Mouse (Mus musculus): ENCODE measurements around the gene Sidt1. TPM values are rescaled to one million over a fixed set of nuclear protein-coding genes. Genes with fewer than 3 reads are reported as not detected.
"Not testable (repeated sequence)": the region's sequence is repeated elsewhere in the genome, so short reads cannot be mapped to it uniquely, and the experiment has no call there.

The Sidt1 gene
- polyA plus RNA-seq, 1 experiment from 2014 or later: 0.05 TPM

DNA sequence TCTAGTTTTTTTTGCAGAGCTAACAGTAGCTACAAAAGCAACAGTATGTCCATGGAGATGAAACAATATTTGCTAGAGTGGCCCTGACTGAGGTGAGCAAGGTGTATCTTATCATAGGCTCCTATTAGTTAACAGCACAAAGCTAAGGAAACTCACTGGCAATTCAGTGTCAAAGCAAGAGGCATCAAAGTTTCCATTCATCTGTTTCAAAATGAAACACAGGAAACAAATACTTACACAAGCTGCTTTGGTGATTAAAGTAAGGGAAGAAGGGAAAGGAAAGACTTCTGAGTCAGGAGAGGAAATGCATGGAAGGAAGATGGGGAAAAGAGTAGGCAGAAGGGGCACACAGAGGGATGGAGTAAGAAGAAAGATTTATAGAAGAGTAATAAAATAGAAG is 39.0 kb downstream of the Sidt1 start:
- Histone ChIP-seq H3K27ac (replicated peaks) (no peak overlapping the region), H3K4me3 (no peak overlapping the region), H3K36me3 (no peaks in the 10 kb centered on the region), H3K27me3 (ENCODE audit: low read depth, poor library complexity, severe bottlenecking) (no peaks in the 10 kb centered on the region), H3K4me1 (no peaks in the 10 kb centered on the region), H3K9me3 (replicated peaks) (no peaks in the 10 kb centered on the region)
- no peak for DNase-seq (ENCODE audit: low spot score)

DNA sequence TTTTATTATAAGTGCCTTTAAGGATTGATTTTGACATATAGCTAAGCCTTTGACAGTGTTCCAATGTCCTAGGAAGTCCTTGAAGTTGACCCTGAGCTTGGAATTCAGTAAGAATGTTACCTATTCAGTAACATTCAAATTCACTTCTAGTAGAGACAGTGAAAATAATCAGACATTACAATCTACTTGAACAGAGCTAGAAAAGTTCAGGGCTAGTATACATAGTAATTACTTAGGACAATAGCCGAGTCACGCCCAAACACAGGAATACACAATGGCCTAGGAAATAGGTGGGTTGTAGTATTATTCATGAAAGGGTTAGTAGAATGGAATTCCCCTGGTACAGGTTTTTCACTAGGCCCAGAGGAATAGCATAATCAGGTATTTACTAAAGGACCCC is 40.3 kb downstream of the Sidt1 start:
- not testable (repeated sequence) for H3K4me3 ChIP-seq; H3K27ac ChIP-seq (replicated peaks); DNase-seq (ENCODE audit: low spot score); H3K36me3 ChIP-seq; H3K4me1 ChIP-seq; H3K9me3 ChIP-seq (replicated peaks); H3K27me3 ChIP-seq (ENCODE audit: low read depth, poor library complexity, severe bottlenecking)
- 94% methylated on average over 2 of the region's 2 CpGs for WGBS

DNA sequence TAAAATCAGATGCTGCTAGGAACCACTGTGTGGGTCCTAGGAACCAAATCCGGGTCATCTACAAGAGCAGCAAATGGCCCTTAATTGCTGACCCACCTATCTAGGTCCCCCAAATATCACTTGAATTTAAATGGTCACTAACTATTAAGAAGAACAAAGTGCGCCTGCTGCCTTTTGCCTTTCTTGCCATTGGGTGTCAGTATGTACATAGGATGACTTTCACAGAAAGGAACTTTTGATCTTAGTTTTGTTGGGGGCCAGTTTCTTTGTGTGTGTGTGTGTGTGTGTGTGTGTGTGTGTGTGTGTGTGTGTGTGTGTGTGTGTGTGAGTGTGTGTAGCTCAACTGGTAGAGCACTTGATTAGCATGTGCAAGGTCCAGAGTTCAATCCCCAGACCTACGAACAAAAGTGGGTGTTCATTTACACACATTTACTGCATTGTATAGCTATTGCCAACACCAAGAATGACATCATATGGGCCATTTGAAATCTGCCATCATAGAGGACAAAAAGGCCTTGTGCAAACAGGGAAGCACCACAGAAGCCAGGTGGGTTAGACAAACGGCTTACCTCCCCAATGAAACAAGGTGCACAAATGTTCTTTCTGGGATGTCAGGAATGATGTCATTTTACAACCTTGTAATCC is 43.9 kb downstream of the Sidt1 start:
- 85% methylated on average over 4 of the region's 4 CpGs for WGBS
- Histone ChIP-seq H3K4me3 (no peak overlapping the region), H3K27me3 (ENCODE audit: low read depth, poor library complexity, severe bottlenecking) (no peaks in the 10 kb centered on the region), H3K36me3 (no peaks in the 10 kb centered on the region), H3K9me3 (replicated peaks) (no peaks in the 10 kb centered on the region), H3K4me1 (no peaks in the 10 kb centered on the region), H3K27ac (replicated peaks) (no peak overlapping the region)
- DNase-seq (ENCODE audit: low spot score): no peak

DNA sequence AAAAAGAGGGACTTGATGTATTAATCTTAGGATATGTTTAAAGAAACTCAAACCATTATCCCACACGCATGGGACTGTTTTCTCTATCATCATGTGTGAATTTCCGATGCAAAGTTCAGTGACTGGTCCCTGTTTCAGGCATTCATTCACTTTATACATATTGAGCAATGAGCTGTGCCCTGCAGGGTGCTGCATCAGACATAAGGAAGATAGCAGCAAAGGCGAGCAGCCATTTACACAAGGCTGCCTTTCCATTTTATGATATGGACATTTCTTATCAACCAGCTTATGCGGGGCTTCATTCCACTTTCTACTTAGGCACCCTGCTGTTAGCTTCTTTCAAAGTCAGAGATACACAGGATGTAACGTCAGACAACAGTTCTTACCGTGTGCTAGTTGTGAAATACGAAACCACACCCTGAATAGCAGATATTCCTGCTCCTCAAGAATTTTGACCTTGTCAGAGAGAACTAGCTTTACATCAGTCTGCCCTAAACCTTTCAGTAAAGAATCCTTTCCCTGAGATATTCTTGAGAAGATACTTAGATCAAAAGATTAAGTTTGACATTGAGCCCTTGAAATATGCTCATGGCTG is 45.5 kb downstream of the Sidt1 start:
- H3K4me1 ChIP-seq: no peaks in the 10 kb centered on the region
- 77% methylated on average over 7 of the region's 7 CpGs for WGBS
- no peaks in the 10 kb centered on the region for H3K9me3 ChIP-seq (replicated peaks)
- no peaks in the 10 kb centered on the region for H3K27me3 ChIP-seq (ENCODE audit: low read depth, poor library complexity, severe bottlenecking)
- no peak overlapping the region for H3K4me3 ChIP-seq
- no peak overlapping the region for H3K27ac ChIP-seq (replicated peaks)
- no peaks in the 10 kb centered on the region for H3K36me3 ChIP-seq
- no peak for DNase-seq (ENCODE audit: low spot score)

DNA sequence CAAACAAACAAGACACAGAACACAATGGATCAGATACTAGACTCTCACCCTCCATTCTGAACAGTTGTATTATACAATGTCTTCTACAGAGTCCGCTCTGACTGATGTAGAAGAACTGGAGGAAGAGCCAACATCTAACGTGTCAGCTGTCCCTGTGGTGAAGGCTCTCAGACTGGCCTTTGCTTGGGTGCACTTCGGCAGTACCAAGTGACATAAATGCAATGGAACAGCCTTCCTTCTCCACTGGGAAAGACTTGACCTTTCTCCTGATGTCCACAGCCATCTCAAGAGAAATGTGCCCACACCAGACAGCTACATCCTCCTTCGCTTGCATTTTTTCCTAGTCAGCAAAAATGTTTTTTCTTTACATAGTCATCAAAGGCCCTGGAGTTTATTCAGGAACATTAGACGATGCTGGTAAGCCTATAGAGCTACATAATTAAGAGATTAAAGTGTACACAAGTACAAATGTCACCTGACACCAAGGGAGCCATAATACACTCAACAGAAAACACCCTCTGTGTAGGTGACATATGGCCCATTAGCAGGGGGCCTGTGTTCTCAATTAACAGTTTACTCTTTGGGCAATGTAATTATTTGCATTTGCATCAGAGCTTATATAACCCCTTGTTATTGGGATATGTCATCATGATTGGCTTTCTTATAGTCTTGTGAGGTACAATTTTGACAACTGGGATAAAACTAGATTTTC is 50.2 kb downstream of the Sidt1 start:
- 85% methylated on average over 5 of the region's 5 CpGs for WGBS

DNA sequence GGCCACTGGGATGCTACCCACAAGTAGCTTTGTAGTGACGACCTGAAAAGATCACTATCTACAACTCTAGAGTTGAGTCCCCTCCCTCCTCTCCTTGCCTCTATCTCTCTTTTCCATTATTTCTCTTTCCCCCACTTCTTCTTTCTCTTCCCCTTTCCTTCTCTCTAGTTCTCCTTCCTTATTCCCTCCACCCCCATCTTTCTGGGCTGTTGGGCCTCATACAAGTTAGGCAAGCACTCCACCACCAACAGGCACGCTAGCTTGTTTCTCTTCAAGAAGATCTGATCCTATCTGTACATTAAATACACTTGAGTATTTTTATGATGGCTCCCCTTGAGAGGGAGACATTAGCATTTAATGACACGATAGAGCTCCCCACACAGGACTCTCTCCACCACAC is 51.0 kb downstream of the Sidt1 start:
- WGBS: 80% methylated on average over 3 of the region's 3 CpGs
- no peak for DNase-seq (ENCODE audit: low spot score)
- Histone ChIP-seq H3K27me3 (ENCODE audit: low read depth, poor library complexity, severe bottlenecking) (no peaks in the 10 kb centered on the region), H3K27ac (replicated peaks) (no peak overlapping the region), H3K4me1 (no peaks in the 10 kb centered on the region), H3K36me3 (no peaks in the 10 kb centered on the region), H3K9me3 (replicated peaks) (no peaks in the 10 kb centered on the region), H3K4me3 (no peak overlapping the region)

More for the DNA sequence above, 50.2 kb downstream of the Sidt1 start:
- Histone ChIP-seq H3K4me3 (no peak overlapping the region), H3K9me3 (replicated peaks) (no peaks in the 10 kb centered on the region), H3K36me3 (no peaks in the 10 kb centered on the region), H3K27ac (replicated peaks) (no peak overlapping the region), H3K27me3 (ENCODE audit: low read depth, poor library complexity, severe bottlenecking) (no peaks in the 10 kb centered on the region), H3K4me1 (no peaks in the 10 kb centered on the region)
- no peak for DNase-seq (ENCODE audit: low spot score)

DNA sequence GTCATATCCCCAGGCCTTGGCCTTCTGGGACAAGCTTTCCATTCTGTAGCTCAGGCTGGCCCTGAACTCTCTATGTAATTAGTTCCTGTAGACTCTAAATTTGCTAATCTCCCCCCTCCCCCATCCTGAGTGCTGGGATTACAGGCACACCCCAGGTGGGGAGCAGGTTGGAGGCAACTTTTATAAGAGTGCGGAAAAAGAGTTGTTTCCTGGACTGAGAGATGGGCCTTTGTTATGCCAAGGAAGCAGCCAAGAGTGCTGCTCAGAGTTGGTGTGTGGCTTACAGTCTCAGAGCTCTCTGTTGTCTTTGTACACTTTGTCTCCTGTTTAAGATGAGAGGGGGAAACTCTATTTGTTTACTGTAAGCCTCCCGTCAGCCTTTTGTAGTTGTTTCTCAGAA is 52.2 kb downstream of the Sidt1 start:
- DNase-seq (ENCODE audit: low spot score): no peak
- H3K9me3 ChIP-seq (replicated peaks): no peaks in the 10 kb centered on the region
- 47% methylated on average over 2 of the region's 2 CpGs for WGBS

DNA sequence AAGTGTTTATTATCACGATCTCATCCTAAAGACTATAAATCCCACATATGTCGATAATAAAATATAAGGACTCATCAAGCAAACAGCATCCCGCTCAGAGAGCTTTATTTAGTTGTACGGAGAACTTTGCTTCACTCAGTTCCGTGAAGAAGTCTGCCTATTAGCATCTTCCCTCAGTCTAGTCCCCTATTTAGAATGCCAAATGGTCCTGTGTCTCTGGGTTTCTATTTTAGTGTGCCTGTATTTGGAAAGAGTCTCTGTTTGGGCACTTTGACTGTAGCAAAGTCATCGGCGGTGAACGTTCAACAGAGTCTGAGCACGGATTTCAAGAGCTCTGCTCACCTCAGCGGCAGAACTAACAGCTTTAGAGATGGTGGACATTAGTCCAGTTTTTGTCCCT is 55.8 kb downstream of the Sidt1 start:
- Histone ChIP-seq H3K27ac (replicated peaks) (no peak overlapping the region), H3K4me1 (no peaks in the 10 kb centered on the region), H3K9me3 (replicated peaks) (no peaks in the 10 kb centered on the region), H3K36me3 (no peaks in the 10 kb centered on the region), H3K4me3 (no peak overlapping the region), H3K27me3 (ENCODE audit: low read depth, poor library complexity, severe bottlenecking) (no peaks in the 10 kb centered on the region)
- DNase-seq (ENCODE audit: low spot score): no peak
- 96% methylated on average over 10 of the region's 10 CpGs for WGBS

More for the DNA sequence above, 52.2 kb downstream of the Sidt1 start:
- Histone ChIP-seq H3K4me1 (no peaks in the 10 kb centered on the region), H3K36me3 (no peaks in the 10 kb centered on the region), H3K27ac (replicated peaks) (no peak overlapping the region), H3K4me3 (no peak overlapping the region), H3K27me3 (ENCODE audit: low read depth, poor library complexity, severe bottlenecking) (no peaks in the 10 kb centered on the region)

DNA sequence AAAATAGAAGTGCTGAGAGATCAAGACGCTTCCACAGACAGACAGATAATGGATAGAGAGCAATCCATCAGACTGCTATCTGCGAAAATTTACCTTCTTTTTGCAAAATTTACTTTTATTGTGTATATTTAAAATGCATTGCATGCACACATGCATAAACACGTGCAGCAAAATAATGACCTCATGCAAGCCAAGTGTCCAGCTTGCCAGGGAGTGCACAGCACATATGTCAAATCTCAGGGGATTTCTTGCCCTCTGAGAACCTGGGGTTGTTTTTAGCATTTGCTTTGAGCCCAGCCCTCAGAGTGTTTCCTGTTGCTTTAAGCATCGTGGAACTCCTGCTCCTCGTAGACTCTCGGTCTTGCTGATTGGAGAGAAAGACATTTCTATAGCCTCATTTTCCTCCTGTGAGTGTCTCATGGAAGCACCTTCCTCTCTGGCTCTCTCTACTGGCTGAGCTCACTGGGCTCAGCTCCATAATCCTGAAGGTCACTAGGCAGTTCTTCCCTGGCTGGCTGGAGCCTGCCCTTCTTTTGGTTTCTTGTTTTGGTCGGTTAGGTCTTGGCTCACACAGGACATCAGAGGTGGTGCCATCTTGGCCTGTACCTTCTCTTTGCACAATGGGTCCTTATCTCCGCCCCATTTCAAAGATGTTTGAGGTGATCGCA is 61.5 kb downstream of the Sidt1 start:
- no peak for DNase-seq (ENCODE audit: low spot score)
- 89% methylated on average over 9 of the region's 9 CpGs for WGBS
- no peak overlapping the region for H3K4me3 ChIP-seq
- no peaks in the 10 kb centered on the region for H3K9me3 ChIP-seq (replicated peaks)
- no peaks in the 10 kb centered on the region for H3K27me3 ChIP-seq (ENCODE audit: low read depth, poor library complexity, severe bottlenecking)
- H3K4me1 ChIP-seq: no peaks in the 10 kb centered on the region
- no peak overlapping the region for H3K27ac ChIP-seq (replicated peaks)
- no peaks in the 10 kb centered on the region for H3K36me3 ChIP-seq

DNA sequence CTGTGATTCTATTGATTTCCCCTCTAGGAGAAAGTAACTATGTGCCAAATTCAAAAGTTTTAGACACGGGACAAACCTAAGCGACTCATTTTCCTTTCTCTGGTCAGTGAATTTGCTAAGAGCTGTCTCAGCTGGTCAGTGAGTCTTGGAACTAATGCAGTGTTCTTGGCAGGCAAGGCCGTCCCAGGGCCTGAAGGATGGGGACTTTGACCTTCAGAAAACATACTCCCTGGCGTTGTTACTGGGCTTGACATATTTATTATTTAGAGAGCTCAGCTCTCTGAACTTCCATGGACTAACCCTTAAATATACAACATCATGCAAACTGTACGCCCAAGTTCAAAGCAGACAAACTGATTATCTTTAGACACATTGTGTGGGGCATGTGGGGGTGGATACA is 62.4 kb downstream of the Sidt1 start:
- H3K36me3 ChIP-seq: no peaks in the 10 kb centered on the region
- no peak overlapping the region for H3K4me3 ChIP-seq
- DNase-seq (ENCODE audit: low spot score): no peak
- H3K9me3 ChIP-seq (replicated peaks): no peaks in the 10 kb centered on the region
- WGBS: 84% methylated on average over 5 of the region's 5 CpGs
- no peaks in the 10 kb centered on the region for H3K27me3 ChIP-seq (ENCODE audit: low read depth, poor library complexity, severe bottlenecking)
- no peak overlapping the region for H3K27ac ChIP-seq (replicated peaks)
- no peaks in the 10 kb centered on the region for H3K4me1 ChIP-seq

DNA sequence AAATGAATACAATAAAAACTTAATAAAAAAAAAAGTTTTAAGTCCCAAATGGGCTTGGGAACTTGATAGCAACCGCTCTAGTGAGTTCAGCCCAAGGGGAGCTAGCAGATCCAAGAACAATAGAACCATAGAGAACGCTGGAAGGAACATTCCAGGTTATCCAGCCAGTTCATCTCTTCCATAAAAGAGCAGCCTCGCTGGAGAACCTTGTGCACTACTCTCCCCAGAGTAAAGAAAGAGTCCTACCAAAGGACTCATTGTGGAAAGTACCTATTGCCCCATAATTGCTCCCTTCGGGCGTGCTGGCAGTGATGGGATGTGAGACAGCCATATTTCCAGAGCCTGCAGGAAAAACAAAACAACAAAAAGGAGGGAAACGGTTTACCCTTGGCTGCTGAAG is 63.4 kb downstream of the Sidt1 start:
- no peak overlapping the region for H3K27ac ChIP-seq (replicated peaks)
- no peak for DNase-seq (ENCODE audit: low spot score)
- H3K4me1 ChIP-seq: no peaks in the 10 kb centered on the region
- no peaks in the 10 kb centered on the region for H3K27me3 ChIP-seq (ENCODE audit: low read depth, poor library complexity, severe bottlenecking)
- no peaks in the 10 kb centered on the region for H3K36me3 ChIP-seq
- no peaks in the 10 kb centered on the region for H3K9me3 ChIP-seq (replicated peaks)
- H3K4me3 ChIP-seq: no peak overlapping the region
- 85% methylated on average over 6 of the region's 6 CpGs for WGBS

DNA sequence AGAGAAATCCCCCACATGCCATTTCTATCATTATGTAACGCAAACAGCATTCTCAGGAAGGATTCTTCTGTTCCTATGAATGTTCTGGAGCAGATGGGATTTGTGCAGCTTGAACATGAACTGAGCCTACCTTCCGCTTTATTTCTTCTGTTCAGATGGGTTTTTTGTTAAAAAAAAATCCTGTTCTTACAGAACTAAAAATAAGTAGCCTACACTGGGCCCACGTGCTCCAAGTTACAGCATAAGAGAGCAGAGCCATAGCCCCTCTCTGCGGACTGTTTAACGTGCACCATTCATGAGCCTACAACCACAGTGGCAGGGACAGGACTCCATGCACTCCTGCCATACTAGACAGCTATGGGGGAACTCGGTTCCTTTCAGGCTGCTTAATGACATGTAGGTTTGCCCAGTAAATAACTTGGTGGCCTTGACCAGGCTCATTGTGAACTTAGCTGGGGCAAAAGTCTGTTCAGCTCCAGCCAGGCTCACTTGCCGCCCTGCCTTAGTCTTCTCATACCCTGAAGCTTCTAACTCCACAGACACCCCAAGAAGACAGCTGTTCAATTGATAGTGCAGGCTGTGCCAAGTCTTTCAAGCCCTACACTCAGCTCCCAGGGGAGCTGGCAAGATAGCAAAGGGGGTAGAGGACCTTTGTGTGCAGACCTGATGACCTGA is 64.3 kb downstream of the Sidt1 start:
- Histone ChIP-seq H3K4me3 (no peak overlapping the region), H3K4me1 (no peaks in the 10 kb centered on the region), H3K36me3 (no peaks in the 10 kb centered on the region), H3K27me3 (ENCODE audit: low read depth, poor library complexity, severe bottlenecking) (no peaks in the 10 kb centered on the region), H3K9me3 (replicated peaks) (no peaks in the 10 kb centered on the region), H3K27ac (replicated peaks) (no peak overlapping the region)
- 89% methylated on average over 7 of the region's 7 CpGs for WGBS
- DNase-seq (ENCODE audit: low spot score): no peak

Data from midbrain, embryonic 10.5 days (tissue).